In genomic region chr4:140053042-140053441, GRCm38 (mm10) we compare ENCODE assay signal across 24 mouse cellular contexts.
"Had no signal": no experiment of that assay in that cellular context is flagged by ENCODE, and none has a peak within 500 bp of the region (broad histone marks: within the 10 kb centered on the region; RNA-seq: fewer than 3 reads in every experiment).

No protein-coding gene starts in this region.

- ATAC-seq: hindbrain, embryonic 16.5 days; intestine, embryonic 16.5 days; liver, embryonic 12.5 days had no signal

- H3K9me3 ChIP-seq: heart, embryonic 15.5 days; limb, embryonic 15.5 days had no signal

- H3K27me3 ChIP-seq: heart, embryonic 15.5 days; liver, embryonic 12.5 days had no signal

- H3K4me1 ChIP-seq: heart, embryonic 13.5 days; heart, embryonic 15.5 days; limb, embryonic 13.5 days; limb, embryonic 15.5 days; liver, embryonic 12.5 days had no signal

- H3K27ac ChIP-seq: heart, adult 2 months; heart, embryonic 13.5 days; heart, embryonic 15.5 days; hindbrain, embryonic 14.5 days; kidney, embryonic 15.5 days; kidney, postnatal 0 days; left cerebral cortex, adult 2 months; limb, embryonic 13.5 days; limb, embryonic 15.5 days; liver, embryonic 12.5 days; liver, embryonic 14.5 days had no signal

- H3K4me2 ChIP-seq: heart, embryonic 11.5 days; heart, embryonic 13.5 days; heart, embryonic 15.5 days; hindbrain, embryonic 14.5 days; kidney, embryonic 15.5 days; limb, embryonic 13.5 days; limb, embryonic 15.5 days; liver, embryonic 12.5 days had no signal

- H3K4me3 ChIP-seq: heart, adult 2 months; heart, embryonic 13.5 days; heart, embryonic 15.5 days; kidney, embryonic 15.5 days; left cerebral cortex, adult 2 months; limb, embryonic 13.5 days; limb, embryonic 15.5 days; liver, embryonic 12.5 days had no signal

- DNase-seq: gastrocnemius, postnatal 14 days; gastrocnemius, postnatal 36 days; heart, adult 11 months; heart, adult 2 months; heart, postnatal 14 days; heart, postnatal 36 days; kidney, adult 11 months; kidney, adult 9 months; kidney, postnatal 14 days; layer of hippocampus, adult 9-11 months; layer of hippocampus, postnatal 36 days had no signal

- H3K36me3 ChIP-seq: heart, embryonic 13.5 days; heart, embryonic 15.5 days; kidney, embryonic 15.5 days; limb, embryonic 13.5 days; limb, embryonic 15.5 days; liver, embryonic 12.5 days had no signal

- H3K9ac ChIP-seq: heart, embryonic 13.5 days; heart, embryonic 15.5 days; hindbrain, embryonic 14.5 days; kidney, embryonic 15.5 days; limb, embryonic 13.5 days; limb, embryonic 15.5 days; liver, embryonic 12.5 days; liver, embryonic 14.5 days had no signal
